Mouse (Mus musculus) G1E (cell line): ENCODE data around the gene Slc22a15.

Source experiments
- CTCF ChIP-seq: IDR thresholded peaks from 2 replicates; pipeline ENCODE4 v1.5.1; 2012; ENCODE audit warnings: low read depth, low read length, inconsistent platforms, mixed read lengths
- GATA1 ChIP-seq: IDR thresholded peaks from 2 replicates; pipeline ENCODE4 v1.6.1; 2012; ENCODE audit warnings: borderline replicate concordance, low read length, inconsistent platforms, mixed read lengths
- GATA2 ChIP-seq: IDR thresholded peaks from 2 replicates; pipeline ENCODE4 v1.6.1; 2012; ENCODE audit warnings: low read depth, low read length, inconsistent platforms, borderline replicate concordance
- TAL1 ChIP-seq: conservative IDR thresholded peaks from 2 replicates; pipeline ENCODE4 v1.6.1; 2012; ENCODE audit warnings: low read depth, low read length, inconsistent platforms, mixed read lengths

GRCm38 (mm10) chr3:101897377-101897974 lies 26.8 kb downstream of the Slc22a15 start:
- TF ChIP-seq TAL1 (no peak), CTCF (no peak), GATA2 (no peak), GATA1 (no peak)
